Mouse (Mus musculus) Patski (cell line): ENCODE data around the gene Hes6. TPM values are rescaled to one million over a fixed set of nuclear protein-coding genes. Genes with fewer than 3 reads are reported as not detected.

Experiments used
- ATAC-seq: fragments of 100-300 bp; one replicate; pipeline ENCODE4 v1.8.0; 2021
- CTCF ChIA-PET: fragments of 350-600 bp; sonication (Branson Sonifier 250); formaldehyde crosslinking; loops from one replicate; lab custom pipeline; 2022; ENCODE audit warnings: inconsistent platforms; lab: Charles Lee
- POLR2A ChIA-PET: fragments of 350-600 bp; sonication (Branson Sonifier 250); formaldehyde crosslinking; loops from one replicate; lab custom pipeline; 2022; ENCODE audit warnings: antibody characterized with exemption, inconsistent platforms; lab: Charles Lee
- DNase-seq: peaks from one replicate; pipeline ENCODE4 v3.0.0-alpha.2; 2011; ENCODE audit warnings: low read depth, low spot score
- H3K27me3 ChIP-seq: fragments of 371-371 bp; one replicate; pipeline ENCODE4 v1.5.1; 2021
- CTCF ChIP-seq: fragments of 100-300 bp; IDR thresholded peaks from one replicate; pipeline ENCODE4 v1.5.1; 2021
- in situ Hi-C: fragments of 300-500 bp; cut with MboI; formaldehyde crosslinking; loops from 3 replicates; pipeline ENCODE4 v1.11.1; 2018; ENCODE audit warnings: low pct_unique_long_range_greater_than_20kb, mixed read lengths
- polyA plus RNA-seq: library from polyadenylated mRNA; unstranded; gene quantifications from one replicate; pipeline ENCODE4 v1.2.3, GENCODE M21; 2021

The Hes6 gene
- polyA plus RNA-seq, 1 experiment from 2014 or later = 52.9 TPM

- ATAC-seq = no peak
- ChIA-PET POLR2A (interaction anchor here (0.6 kb wide), 1 partner anchor 19 kb away, joined by 3 read pairs; no protein-coding TSS in a partner anchor), CTCF (interaction anchor here (0.8 to 6.8 kb wide), 4 partner anchors 14 to 121 kb away, joined by 3 to 31 read pairs (median 4); no protein-coding TSS in a partner anchor)
- H3K27me3 ChIP-seq = no peaks in the 10 kb centered on the region
- in situ Hi-C loops = no loop called here
- DNase-seq = no peak
- no peak for TF ChIP-seq CTCF
Observed at GRCm38 (mm10) chr1:91442350-91442990, 28.6 kb upstream of the Hes6 start.

GRCm38 (mm10) chr1:91441855-91442254 lies 28.0 kb upstream of the Hes6 start:
- no peaks in the 10 kb centered on the region for H3K27me3 ChIP-seq
- ATAC-seq (no peak), DNase-seq (no peak)
- ChIA-PET POLR2A (no interaction called here), CTCF (interaction anchor here (0.8 to 6.8 kb wide), 3 partner anchors 15 to 122 kb away, joined by 3 to 31 read pairs (median 5); no protein-coding TSS in a partner anchor)
- in situ Hi-C loops = no loop called here
- TF ChIP-seq CTCF = no peak

GRCm38 (mm10) chr1:91439776-91440175 lies 25.9 kb upstream of the Hes6 start:
- ATAC-seq = no peak
- DNase-seq = no peak
- in situ Hi-C loops = no loop called here
- no peaks in the 10 kb centered on the region for H3K27me3 ChIP-seq
- TF ChIP-seq CTCF = no peak
- CTCF ChIA-PET = interaction anchor here (1.0 kb wide), 1 partner anchor 25 kb away, joined by 3 read pairs; no protein-coding TSS in a partner anchor
- POLR2A ChIA-PET = interaction anchor here (1.8 kb wide), 1 partner anchor 43 kb away, joined by 4 read pairs; no protein-coding TSS in a partner anchor

GRCm38 (mm10) chr1:91437573-91437972 lies 23.7 kb upstream of the Hes6 start:
- H3K27me3 ChIP-seq = no peaks in the 10 kb centered on the region
- no peak for TF ChIP-seq CTCF
- in situ Hi-C loops = no loop called here
- ChIA-PET POLR2A (no interaction called here), CTCF (interaction anchor here (0.6 to 1.5 kb wide), 2 partner anchors 20 to 45 kb away, joined by 3 to 6 read pairs; no protein-coding TSS in a partner anchor)
- DNase-seq (no peak), ATAC-seq (no peak)

GRCm38 (mm10) chr1:91437083-91437400 lies 23.2 kb upstream of the Hes6 start:
- no peaks in the 10 kb centered on the region for H3K27me3 ChIP-seq
- CTCF ChIA-PET = interaction anchor here (0.6 to 1.5 kb wide), 3 partner anchors 21 to 46 kb away, joined by 3 to 7 read pairs (median 6); no protein-coding TSS in a partner anchor
- DNase-seq (no peak), ATAC-seq (no peak)
- in situ Hi-C loops = no loop called here
- TF ChIP-seq CTCF = no peak
- POLR2A ChIA-PET = no interaction called here

GRCm38 (mm10) chr1:91436380-91437082 lies 22.7 kb upstream of the Hes6 start:
- in situ Hi-C loops = no loop called here
- no peak for ATAC-seq
- CTCF ChIA-PET = interaction anchor here (0.8 to 1.5 kb wide), 3 partner anchors 20 to 47 kb away, joined by 5 to 7 read pairs (median 6); no protein-coding TSS in a partner anchor
- no peak for TF ChIP-seq CTCF
- no peaks in the 10 kb centered on the region for H3K27me3 ChIP-seq
- POLR2A ChIA-PET = interaction anchor here (1.0 kb wide), 1 partner anchor 23 kb away, joined by 3 read pairs; the partner anchor contains the start of gene Hes6
- DNase-seq = no peak

- ATAC-seq (no peak), DNase-seq (no peak)
- in situ Hi-C loops = no loop called here
- H3K27me3 ChIP-seq = no peaks in the 10 kb centered on the region
- POLR2A ChIA-PET = interaction anchor here (1.0 kb wide), 1 partner anchor 22 kb away, joined by 3 read pairs; the partner anchor contains the start of gene Hes6
- no peak for TF ChIP-seq CTCF
- CTCF ChIA-PET = interaction anchor here (0.8 to 1.3 kb wide), 2 partner anchors 19 to 48 kb away, joined by 5 to 7 read pairs; no protein-coding TSS in a partner anchor
Observed at GRCm38 (mm10) chr1:91435606-91436130, 21.8 kb upstream of the Hes6 start.

GRCm38 (mm10) chr1:91434905-91435304 lies 21.1 kb upstream of the Hes6 start:
- DNase-seq (no peak), ATAC-seq (no peak)
- in situ Hi-C loops = no loop called here
- no peak for TF ChIP-seq CTCF
- H3K27me3 ChIP-seq = no peaks in the 10 kb centered on the region
- CTCF ChIA-PET = interaction anchor here (1.2 kb wide), 1 partner anchor 48 kb away, joined by 4 read pairs; no protein-coding TSS in a partner anchor
- POLR2A ChIA-PET = no interaction called here

GRCm38 (mm10) chr1:91430761-91431160 lies 16.9 kb upstream of the Hes6 start:
- in situ Hi-C loops = no loop called here
- H3K27me3 ChIP-seq = no peaks in the 10 kb centered on the region
- no peak for ATAC-seq
- no peak for DNase-seq
- ChIA-PET CTCF (interaction anchor here (5.3 kb wide), 1 partner anchor 52 kb away, joined by 40 read pairs; no protein-coding TSS in a partner anchor), POLR2A (no interaction called here)
- TF ChIP-seq CTCF = no peak

- POLR2A ChIA-PET = interaction anchor here (0.7 kb wide), 1 partner anchor 26 kb away, joined by 3 read pairs; no protein-coding TSS in a partner anchor
- no peaks in the 10 kb centered on the region for H3K27me3 ChIP-seq
- no peak for TF ChIP-seq CTCF
- in situ Hi-C loops = loop anchor here (5.0 kb wide), 1 partner anchor 58 kb away; no protein-coding TSS in a partner anchor
- ATAC-seq = no peak
- no peak for DNase-seq
- CTCF ChIA-PET = interaction anchor here (1.4 to 5.3 kb wide), 3 partner anchors 11 to 54 kb away, joined by 3 to 40 read pairs (median 5); no protein-coding TSS in a partner anchor
Observed at GRCm38 (mm10) chr1:91429212-91429611, 15.4 kb upstream of the Hes6 start.
